Comparison of ENCODE assay signal across 13 mouse cellular contexts in genomic region chr12:15809657-15810056, GRCm38 (mm10). TPM values are rescaled to one million over a fixed set of nuclear protein-coding genes. Genes with fewer than 3 reads are reported as not detected.
DNase-seq lines count a peak whose midpoint lies in the region; ATAC-seq and TF ChIP-seq lines count a peak whose summit lies in the region.
"Had no signal": no experiment of that assay in that cellular context is flagged by ENCODE, and none has a peak within 500 bp of the region (broad histone marks: within the 10 kb centered on the region; RNA-seq: fewer than 3 reads in every experiment).

No protein-coding gene starts in this region.

- no peaks in the 10 kb centered on the region for H3K36me3 ChIP-seq in lung, postnatal 0 days (ENCODE audit: insufficient read depth, low read length)
- H3K36me3 ChIP-seq in midbrain, embryonic 15.5 days (replicated peaks): peaks cover 24% of the 10 kb centered on the region

- intact Hi-C loops in left cerebral cortex, postnatal 14 days (cut with DNase I): loop anchor here (5.0 kb wide), 1 partner anchor 202 kb away; no protein-coding TSS in a partner anchor

- DNase-seq in CD4-positive, CD25-positive, alpha-beta regulatory T cell, adult 2 months (ENCODE audit: low read depth, low spot score): peak; percentile 32
- DNase-seq in lung, postnatal 0 days (ENCODE audit: low spot score): peak; percentile 9
- DNase-seq in lung, postnatal 14 days: no peak
- DNase-seq in heart, postnatal 4 days: peak; percentile 47
- no peak for DNase-seq in left cerebral cortex, postnatal 14 days (ENCODE audit: low spot score in 2 of 2)
- DNase-seq in embryo, embryonic 10 days (ENCODE audit: low spot score): no peak
- DNase-seq: layer of hippocampus, postnatal 36 days had no signal

- 0 out of 2 replicates have a peak, but pooled peaks cover 3% of the 10 kb centered on the region for H3K4me1 ChIP-seq in lung, postnatal 0 days (ENCODE audit: insufficient read depth, low read depth, low read length)
- peaks cover 66% of the 10 kb centered on the region for H3K4me1 ChIP-seq in midbrain, embryonic 15.5 days

- no peak overlapping the region for H3K27ac ChIP-seq in lung, postnatal 0 days (ENCODE audit: low read length)
- peak overlapping the region; percentile 4; the same call in 1 of the 2 replicates for H3K27ac ChIP-seq in midbrain, embryonic 15.5 days

- TF ChIP-seq CTCF in lung, postnatal 0 days (IDR thresholded peaks at IDR 0.05): no peak

- no peak overlapping the region for H3K9ac ChIP-seq in lung, postnatal 0 days (replicated peaks; ENCODE audit: low read depth)
- H3K9ac ChIP-seq in midbrain, embryonic 15.5 days: no peak overlapping the region

- no peaks in the 10 kb centered on the region for H3K27me3 ChIP-seq in lung, postnatal 0 days (replicated peaks; ENCODE audit: insufficient read depth, low read length)
- no peaks in the 10 kb centered on the region for H3K27me3 ChIP-seq in midbrain, embryonic 15.5 days (replicated peaks)
- H3K27me3 ChIP-seq: Patski had no signal

- no peak overlapping the region for H3K4me2 ChIP-seq in lung, postnatal 0 days (replicated peaks; ENCODE audit: low read depth, low read length)
- H3K4me2 ChIP-seq in midbrain, embryonic 15.5 days: peak overlapping the region; percentile 62
- H3K4me2 ChIP-seq: liver, embryonic 11.5 days had no signal

- no peaks in the 10 kb centered on the region for H3K9me3 ChIP-seq in lung, postnatal 0 days (ENCODE audit: low read length)
- H3K9me3 ChIP-seq in midbrain, embryonic 15.5 days: no peaks in the 10 kb centered on the region
- H3K9me3 ChIP-seq: megakaryocyte, embryonic 14.5 days had no signal

- no peak for TF ChIP-seq EP300 in lung, postnatal 0 days (IDR thresholded peaks at IDR 0.05)

- no peak for ATAC-seq in CD4-positive, CD25-positive, alpha-beta regulatory T cell, adult 4 months
- ATAC-seq in lung, postnatal 0 days: no peak
- ATAC-seq in midbrain, embryonic 15.5 days (replicated peaks): no peak
- ATAC-seq: intestine, embryonic 16.5 days had no signal

- H3K4me3 ChIP-seq in lung, postnatal 0 days (ENCODE audit: low read depth, low read length): no peak overlapping the region
- H3K4me3 ChIP-seq in midbrain, embryonic 15.5 days: peak overlapping the region; percentile 7
- H3K4me3 ChIP-seq: megakaryocyte, embryonic 14.5 days had no signal

- WGBS in lung, postnatal 0 days: 59% methylated on average over 7 of the region's 7 CpGs
- WGBS in midbrain, embryonic 15.5 days: 31% methylated on average over 7 of the region's 7 CpGs

RNA-seq across cellular contexts. Expression of gene Trib2, which starts 7.1 kb away (rescaled TPM):
- polyA plus RNA-seq in CD4-positive, CD25-positive, alpha-beta regulatory T cell, adult 4 months (2017; shearing (Covaris generic)): 10 to 100 TPM; 76.7 to 80.4 TPM
- 36.4 and 42.0 TPM in 2 replicates for polyA plus RNA-seq in lung, postnatal 0 days (2015; fragmentation: Nextera tagmentation; extraction: Ambion mirVana)
- total RNA-seq in heart, postnatal 4 days (2021): 10 to 100 TPM; 73.6 to 83.6 TPM
- polyA plus RNA-seq in midbrain, embryonic 15.5 days (2015; fragmentation: Nextera tagmentation; extraction: Ambion mirVana): 131 and 148 TPM in 2 replicates
- 10 to 100 TPM; 59.4 to 65.2 TPM for total RNA-seq in left cerebral cortex, postnatal 14 days (2021)

Comparison
In these comparisons a context has a peak if more than half of its experiments do, and no peak if none do; other contexts are left out.
1. DNase-seq: peak in CD4-positive, CD25-positive, alpha-beta regulatory T cell, adult 2 months (single experiment), lung, postnatal 0 days (single experiment) and heart, postnatal 4 days (single experiment); none in lung, postnatal 14 days (single experiment), left cerebral cortex, postnatal 14 days (0 of 2) and embryo, embryonic 10 days (single experiment).